Mouse (Mus musculus) spleen, postnatal 10 days (tissue): ENCODE results near the gene Lipt2.

ENCODE experiments used
- DNase-seq, 2 experiments: peaks; one replicate each; pipeline ENCODE4 v3.0.0; 2021 to 2022; ENCODE audit warnings: low spot score in 2 of 2

Lipt2 gene

GRCm38 (mm10) chr7:100159105-100159841 lies at the start of gene Lipt2:
Gene Lipt2 (plus strand): TSS chr7:100159277.
- peak; percentile 76 to 89 for DNase-seq

DNA sequence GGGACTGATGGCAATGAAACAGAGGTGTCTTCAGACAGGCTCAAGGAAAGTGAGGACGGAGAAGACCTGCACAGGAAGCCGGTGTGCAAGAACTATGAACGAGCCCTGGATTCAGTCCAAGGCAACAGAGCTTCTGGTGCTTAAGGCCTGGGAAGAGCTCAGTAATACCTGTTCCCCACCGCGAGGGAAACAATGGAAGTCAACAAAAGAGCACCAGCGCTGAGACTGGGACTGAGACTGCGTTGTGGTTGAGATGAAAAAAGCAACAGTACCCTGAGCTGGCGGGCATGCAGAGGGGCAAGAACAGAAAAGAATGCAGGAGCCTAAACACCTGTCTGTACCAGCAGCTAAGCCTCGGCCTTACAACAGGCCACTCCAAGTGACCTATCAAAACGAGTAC lies 47.6 kb upstream of the Lipt2 start:
- no peak for DNase-seq

DNA sequence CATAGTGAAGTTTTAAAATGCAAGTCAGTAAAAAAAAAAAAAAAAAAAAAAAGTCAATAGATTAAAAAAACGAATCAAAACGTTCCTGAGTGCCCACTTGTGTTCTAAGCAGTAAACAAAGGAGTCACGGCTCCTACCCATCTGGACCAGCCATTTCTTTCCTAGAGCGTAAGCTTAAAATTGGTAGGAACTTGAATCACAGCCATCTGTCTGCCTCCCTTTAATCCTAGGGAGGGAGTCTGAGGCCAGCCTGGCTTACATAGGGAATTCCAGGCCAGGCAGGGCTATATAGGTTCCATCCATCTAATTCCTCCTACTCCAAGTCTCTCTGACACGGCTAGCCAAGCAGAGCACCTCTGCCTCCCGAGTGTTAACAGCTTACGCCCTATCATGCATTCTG lies 45.3 kb upstream of the Lipt2 start:
- no peak for DNase-seq

DNA sequence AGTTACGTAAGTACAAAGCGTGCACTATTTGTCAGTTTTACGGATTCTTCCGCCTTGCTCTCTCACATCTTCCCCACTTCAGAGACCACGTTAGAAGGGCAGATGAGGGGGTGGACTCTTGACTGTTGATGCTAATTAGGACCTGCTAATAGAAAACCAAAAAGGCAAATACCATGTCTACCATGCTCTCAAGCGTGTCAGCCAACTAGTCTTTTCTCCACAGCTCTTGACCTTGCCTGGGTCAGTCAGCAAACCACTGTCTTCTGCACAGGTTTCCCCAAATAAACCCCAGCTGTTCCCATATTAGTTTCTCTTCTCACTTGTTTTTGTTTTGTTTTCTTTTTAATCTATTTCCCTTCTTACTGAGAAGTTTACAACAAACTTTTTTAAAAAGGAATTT lies 44.8 kb upstream of the Lipt2 start:
- DNase-seq: no peak

DNA sequence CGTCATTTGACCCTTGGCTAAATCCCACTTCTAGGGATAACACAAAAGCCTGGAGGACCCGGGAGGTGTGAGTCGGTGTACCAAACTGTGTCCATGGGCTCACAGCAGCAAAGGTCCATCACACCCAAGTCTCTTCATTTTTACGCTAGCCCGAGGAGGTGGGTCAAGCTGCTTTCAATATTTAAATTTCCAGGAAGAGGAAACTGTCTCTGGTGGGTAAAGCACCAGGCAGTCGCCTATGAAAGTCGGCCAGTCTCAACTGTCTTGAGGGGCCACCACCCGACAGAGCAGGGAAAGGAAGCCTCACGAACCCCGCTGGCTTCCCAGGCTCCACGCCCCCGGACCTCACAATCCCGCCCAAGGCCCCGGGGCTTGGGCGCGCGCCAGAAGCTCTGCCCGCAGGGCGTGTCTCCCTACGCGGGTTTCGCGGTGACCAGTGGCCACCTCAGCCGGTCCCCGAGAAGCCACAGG lies 38.3 kb upstream of the Lipt2 start:
- peak; percentile 39 to 77 for DNase-seq

DNA sequence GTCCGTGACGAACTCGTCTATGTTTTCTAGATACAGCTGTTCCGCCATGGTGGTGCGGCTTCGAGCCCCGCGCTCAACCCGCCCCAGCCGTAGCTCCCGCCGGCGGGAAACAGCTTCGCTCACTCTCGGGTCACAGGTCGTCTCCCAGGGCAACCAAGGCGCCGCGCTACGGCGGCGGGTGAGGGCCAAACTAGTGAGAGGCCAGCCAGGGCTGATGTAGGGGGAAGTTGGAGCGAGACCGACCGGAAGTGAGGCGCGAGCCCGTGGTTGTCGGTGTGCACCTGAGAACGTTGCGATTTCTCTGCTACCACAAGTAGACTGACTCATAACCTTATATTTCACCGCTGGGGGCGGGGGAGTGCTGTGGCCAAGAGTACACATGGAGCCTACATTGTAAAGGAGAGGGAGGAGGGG lies 37.7 kb upstream of the Lipt2 start, which contains the start of gene Pold3:
Gene Pold3 (minus strand): TSS at position 190 of the 414 bp plus-strand sequence.
- DNase-seq: peak; percentile 99 to 100

DNA sequence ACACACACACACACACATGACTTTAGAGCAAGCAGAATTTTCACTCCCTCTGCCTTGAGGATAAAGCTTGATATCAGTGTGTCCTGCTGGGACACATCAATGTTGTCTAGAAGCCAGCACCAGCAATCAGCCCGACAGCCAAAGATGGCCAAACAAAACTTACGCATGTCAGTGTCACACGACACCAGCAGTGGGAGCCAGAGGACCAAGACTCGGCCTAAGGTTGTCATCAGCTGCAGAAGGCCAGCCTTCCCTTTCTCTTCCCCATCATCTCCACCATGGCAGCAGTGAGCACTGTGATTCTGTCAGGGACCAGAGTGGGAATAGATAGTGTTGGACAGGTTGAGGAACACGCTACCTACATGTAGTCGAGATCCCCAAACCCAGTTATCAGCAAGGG lies 35.6 kb upstream of the Lipt2 start:
- peak in 1 of 2 experiments; percentile 61 for DNase-seq

DNA sequence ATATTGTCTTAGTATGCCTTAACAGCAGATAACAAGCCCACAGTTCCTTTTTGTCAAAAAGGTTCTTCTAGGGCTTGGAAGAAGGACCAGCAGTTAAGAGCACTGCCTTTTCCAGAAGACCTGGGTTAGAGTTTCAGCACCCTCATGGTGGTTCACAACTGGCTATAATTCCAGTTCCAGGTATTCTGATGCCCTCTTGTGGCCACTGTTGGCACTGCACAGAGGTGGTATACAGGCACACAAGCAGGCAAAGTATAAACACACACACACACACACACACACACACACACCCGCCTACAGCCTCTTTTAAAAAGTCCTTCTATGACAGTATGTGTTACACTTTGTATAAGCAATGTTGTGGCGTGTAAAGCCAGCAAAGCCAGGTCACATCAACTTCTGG lies 34.9 kb upstream of the Lipt2 start:
- peak; percentile 51 to 73 for DNase-seq

DNA sequence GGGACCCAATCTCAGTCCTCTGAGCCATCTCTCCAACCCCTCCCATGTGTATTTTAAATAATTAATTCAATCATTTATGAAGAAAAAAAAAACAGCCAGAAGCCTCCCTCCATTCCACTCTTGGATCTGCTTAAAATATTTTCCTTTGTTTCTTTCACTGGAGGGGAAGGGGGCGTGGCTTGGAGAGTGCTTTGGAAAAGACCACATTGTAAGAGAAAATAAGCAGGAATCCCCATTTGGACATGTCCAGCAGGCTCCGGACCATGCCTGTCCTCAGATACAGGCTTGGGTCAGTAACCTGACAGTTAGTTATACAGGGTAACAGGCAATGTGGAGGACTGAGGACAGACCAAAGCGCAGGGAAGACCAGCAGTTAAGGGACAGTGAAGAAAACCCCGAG lies 33.9 kb upstream of the Lipt2 start:
- DNase-seq: no peak

GRCm38 (mm10) chr7:100126514-100126913 lies 32.6 kb upstream of the Lipt2 start:
- no peak for DNase-seq

DNA sequence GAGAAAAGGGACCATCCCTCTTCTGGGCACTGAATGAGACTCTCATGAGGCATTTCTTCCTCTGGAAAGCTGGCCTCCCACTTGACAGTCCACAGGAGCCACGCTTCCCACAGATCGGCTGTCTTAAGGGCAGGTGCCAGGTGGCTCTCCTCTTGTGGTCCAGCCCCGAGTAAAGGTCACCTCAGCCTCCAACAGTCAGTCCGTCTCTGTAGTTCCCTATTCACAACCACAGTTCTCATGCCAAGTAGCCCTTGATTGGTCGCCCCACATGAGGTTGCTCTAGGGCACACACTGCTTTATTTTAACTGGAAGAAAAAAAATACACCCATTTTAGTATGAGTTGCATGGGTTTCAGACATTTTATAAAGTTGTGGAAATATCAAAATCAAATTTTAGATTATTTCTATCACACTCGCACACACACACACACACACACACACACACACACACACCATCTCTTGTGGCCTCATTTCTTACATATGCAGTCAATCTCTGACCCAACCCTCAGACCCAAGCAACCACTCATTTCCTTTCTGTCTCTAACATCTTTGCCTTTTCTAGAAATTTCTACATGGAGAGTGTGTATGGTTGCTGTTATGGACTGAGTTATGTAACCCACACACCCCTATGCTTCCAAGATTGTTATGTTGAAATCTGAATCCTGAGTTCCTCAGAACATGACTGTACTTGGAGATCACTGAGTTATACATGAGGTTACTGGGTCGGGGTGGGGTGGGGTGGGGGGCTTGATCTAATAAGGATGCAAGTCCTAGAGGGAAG lies 30.6 kb upstream of the Lipt2 start:
- no peak for DNase-seq

DNA sequence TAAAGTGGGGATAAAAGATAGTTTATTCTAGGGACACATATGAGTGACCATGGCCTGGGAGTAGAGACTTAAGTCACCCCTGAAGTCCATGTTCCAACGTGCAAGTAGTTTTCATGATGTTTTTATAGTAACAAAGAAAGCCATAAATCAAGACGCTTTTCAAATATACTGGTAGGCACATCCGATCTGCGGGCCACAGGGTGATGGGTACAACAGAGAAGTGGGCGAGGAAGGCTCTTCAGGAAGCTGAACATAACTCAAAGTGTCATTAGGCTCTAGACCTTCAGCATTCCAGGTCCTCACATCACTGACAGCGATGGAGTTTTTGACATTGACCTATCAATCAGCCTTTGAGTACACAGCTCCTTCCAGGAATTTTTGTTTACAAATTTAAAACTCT lies 28.5 kb upstream of the Lipt2 start:
- no peak for DNase-seq

DNA sequence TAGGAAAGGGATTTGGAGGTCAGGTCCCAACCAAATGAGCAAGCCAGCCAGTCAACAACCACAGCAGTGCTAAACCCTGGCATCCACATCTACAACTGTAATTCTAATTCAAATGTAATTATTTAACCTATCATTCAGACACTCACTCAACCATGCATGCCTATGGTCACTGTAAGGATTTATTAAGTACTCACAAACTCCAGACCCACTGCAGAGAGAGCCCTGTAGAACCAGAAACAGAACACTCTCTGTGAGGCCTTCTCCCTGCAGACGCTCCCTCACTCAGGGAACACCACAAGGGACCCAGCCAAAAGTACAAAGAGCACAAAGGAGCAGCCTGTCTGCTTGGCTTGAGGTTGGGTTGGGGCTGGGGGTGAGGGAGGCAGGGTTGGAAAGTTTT lies 26.7 kb upstream of the Lipt2 start:
- DNase-seq: no peak

GRCm38 (mm10) chr7:100137038-100137437 lies 22.0 kb upstream of the Lipt2 start:
- DNase-seq: no peak

GRCm38 (mm10) chr7:100138075-100138474 lies 21.0 kb upstream of the Lipt2 start:
- DNase-seq: no peak

GRCm38 (mm10) chr7:100140591-100140990 lies 18.5 kb upstream of the Lipt2 start:
- no peak for DNase-seq

- no peak for DNase-seq
These were observed 10.5 kb upstream of the Lipt2 start for GRCm38 (mm10) chr7:100148586-100148985.

DNA sequence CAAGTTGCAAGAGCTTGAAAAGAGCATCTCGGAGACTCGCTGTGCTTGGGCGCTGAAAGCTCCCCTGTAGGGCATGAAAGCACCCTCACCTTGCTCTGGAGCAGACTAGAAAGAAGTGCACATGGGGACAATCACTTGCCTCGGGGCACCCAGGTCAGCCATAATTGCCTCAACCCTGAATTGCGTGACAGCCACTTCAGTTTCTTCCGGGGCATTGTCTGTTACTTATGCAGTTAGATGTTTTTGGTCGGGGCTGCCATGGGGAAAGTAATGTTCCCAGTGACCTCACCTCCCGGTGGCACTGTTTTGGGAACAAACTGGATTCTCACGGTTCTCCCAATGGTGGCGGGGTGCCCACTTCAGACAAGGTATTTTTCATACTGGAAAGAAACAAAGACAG lies 9.0 kb upstream of the Lipt2 start:
- no peak for DNase-seq

- no peak for DNase-seq
These were observed 8.5 kb upstream of the Lipt2 start for GRCm38 (mm10) chr7:100150626-100151025.

DNA sequence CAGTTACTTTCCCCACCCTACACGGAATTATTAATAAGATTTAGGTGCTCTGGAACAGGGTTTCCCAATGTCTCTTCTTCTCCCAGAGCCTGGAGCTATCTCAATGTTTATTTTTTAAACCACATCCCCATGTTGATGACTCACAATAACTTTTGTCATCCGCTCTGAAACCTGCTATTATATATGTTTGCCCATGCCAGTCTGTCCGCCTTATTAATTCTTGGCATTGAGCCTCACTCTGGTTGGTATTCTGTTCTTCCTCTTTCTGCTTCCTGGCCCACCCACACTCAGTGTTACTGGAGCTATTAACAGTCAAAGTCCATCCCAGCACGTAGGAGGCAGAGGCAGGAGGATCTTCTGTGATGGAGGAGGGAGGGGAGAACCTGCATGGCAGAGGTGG lies 1.4 kb upstream of the Lipt2 start:
- no peak for DNase-seq

DNA sequence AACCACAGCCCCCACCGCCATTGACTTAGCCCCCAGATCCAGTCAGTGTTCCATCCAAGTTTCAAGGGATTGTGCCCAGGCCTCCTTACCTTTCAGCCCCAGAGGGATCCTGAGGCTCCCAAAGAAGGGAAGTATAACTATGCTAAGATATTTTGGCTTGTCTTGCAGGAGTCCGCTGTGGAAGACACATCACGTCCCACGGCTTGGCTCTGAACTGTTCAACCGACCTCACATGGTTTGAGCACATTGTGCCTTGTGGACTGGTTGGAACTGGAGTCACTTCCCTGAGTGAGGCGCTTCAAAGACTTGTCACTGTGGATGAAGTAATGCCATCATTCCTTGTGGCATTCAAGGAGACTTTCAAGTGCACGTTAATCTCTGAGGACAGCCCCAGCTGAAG lies 929 bp downstream of the Lipt2 start:
- no peak for DNase-seq

- no peak for DNase-seq
These were observed 4.4 kb downstream of the Lipt2 start for GRCm38 (mm10) chr7:100163506-100163905.

GRCm38 (mm10) chr7:100168654-100169053 lies 9.6 kb downstream of the Lipt2 start:
- DNase-seq: no peak
